Mouse (Mus musculus) mature B cell (primary cell): ENCODE results near the gene Nr2c2.
"Not testable (repeated sequence)": the region's sequence is repeated elsewhere in the genome, so short reads cannot be mapped to it uniquely, and the experiment has no call there.

Experiments
- in situ Hi-C: fragments of 300-500 bp; cut with MboI; formaldehyde crosslinking; loops from 2 replicates; pipeline ENCODE4 v1.14.3; 2019

Nr2c2 gene

GRCm38 (mm10) chr6:92091130-92091591 is at the start of gene Nr2c2:
Gene Nr2c2, plus strand, starts transcription at chr6:92091390.
- in situ Hi-C loops: loop anchor here (10.0 kb wide), 1 partner anchor 124 kb away; the partner anchor contains the start of gene Rbsn

DNA sequence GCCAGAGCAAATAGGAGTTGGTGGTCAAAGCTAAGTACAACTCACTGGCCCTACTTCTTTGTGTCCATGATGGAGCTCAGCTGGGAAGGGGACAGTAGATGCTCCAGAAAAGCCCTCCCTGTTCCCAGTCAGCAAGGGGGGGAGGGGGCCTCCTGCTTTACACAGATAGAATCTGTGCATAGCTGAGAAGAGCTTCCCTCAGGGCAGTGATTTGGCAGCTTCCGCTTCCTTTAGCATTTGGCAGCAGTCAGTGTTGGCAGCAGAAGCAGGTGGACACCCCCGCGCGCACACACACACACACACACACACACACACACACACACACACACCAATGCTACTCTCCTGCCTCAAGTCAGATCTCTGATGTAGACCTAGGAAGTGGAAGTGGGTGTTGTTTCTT is 49.1 kb upstream of the Nr2c2 start:
- in situ Hi-C loops: no loop called here

- in situ Hi-C loops: no loop called here
Measured at GRCm38 (mm10) chr6:92042850-92043249, 48.3 kb upstream of the Nr2c2 start.

DNA sequence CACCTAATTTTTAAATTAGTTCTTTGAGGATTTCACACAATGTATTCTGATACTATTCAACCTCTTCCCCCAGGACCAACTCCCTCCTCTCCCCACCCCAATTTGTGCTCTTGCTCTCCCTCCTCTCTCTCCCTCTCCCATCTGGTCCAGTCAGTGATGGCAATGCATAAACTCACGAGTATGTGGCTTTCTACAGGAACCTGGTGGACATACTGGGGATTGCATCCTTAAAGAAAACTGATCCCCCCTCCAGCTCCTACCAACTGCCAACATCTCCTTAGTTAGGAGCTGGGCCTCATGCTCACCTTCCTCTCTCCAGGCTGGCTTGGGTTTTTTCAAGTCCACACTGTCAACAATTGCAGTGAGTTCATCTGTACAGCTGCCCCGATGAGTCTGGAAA is 33.4 kb upstream of the Nr2c2 start:
- in situ Hi-C loops: no loop called here

- in situ Hi-C loops: no loop called here
Measured at GRCm38 (mm10) chr6:92061725-92062124, 29.5 kb upstream of the Nr2c2 start.

GRCm38 (mm10) chr6:92063452-92063851 is 27.7 kb upstream of the Nr2c2 start:
- in situ Hi-C loops: no loop called here

- in situ Hi-C loops: no loop called here
Measured at GRCm38 (mm10) chr6:92064101-92064500, 27.1 kb upstream of the Nr2c2 start.

DNA sequence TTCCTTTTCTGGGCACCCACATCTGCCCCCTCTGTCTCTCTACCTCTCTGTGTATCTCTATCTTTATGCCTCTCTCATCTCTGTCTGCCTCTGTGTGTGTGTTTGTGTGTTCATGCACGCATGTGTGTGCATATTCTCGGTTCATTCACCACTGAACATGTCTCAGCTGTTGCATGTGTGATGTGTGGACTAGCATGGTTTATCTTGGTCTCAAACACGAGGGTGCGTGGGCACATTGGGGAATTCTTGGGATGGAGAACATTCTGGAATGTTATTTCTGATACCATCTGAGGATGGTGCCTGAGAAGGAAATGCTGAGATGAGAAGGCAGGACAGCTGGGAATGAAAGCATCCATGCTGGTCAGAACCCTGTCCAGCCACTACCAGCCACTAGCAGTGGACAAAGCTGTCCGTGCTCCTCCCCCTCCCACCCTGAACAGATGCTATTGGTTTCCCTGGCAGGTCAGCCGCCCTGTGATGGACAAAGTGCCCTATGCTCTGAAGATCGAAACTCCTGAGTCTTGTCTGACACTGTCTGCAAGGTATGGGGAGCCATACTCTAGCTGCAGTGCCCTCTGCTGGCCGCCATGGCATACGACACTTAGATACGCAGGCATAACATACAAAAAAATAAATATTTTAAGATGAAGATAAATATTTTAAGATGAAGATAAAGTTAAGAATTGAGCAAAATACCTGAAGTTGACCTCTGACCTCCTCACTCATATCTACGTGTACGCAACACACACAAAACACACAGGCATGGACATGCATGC is 25.3 kb upstream of the Nr2c2 start:
- in situ Hi-C loops: no loop called here

DNA sequence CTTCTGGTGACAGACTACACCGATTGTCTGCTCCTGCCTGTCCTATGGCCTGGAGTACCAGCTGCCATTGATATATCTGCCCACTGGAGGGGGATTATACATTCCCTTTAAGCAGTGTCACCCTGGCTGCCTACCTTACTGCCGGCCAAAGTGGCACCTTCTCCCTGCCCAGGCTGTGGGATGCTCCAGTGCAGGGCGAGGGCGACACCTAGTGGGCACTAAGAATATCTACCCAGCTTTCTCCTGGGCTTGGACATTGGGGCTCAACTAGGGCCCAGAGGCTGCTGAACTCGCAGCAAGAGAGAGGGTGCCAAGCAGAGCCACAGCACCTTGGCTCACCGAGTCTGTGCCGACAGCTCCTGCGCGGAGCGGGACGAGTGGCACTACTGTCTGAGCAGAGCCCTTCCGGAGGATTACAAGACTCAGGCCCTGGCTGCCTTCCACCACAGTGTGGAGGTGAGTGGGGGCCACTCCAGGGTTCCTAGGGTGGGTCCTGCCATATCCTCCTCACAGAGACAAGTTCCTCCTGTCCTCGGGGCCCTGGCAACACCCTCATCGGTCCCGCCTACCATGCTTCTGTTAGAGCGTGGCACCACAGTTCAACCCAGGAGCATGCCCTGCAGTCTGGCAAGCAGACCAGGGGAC is 23.9 kb upstream of the Nr2c2 start:
- in situ Hi-C loops: no loop called here

DNA sequence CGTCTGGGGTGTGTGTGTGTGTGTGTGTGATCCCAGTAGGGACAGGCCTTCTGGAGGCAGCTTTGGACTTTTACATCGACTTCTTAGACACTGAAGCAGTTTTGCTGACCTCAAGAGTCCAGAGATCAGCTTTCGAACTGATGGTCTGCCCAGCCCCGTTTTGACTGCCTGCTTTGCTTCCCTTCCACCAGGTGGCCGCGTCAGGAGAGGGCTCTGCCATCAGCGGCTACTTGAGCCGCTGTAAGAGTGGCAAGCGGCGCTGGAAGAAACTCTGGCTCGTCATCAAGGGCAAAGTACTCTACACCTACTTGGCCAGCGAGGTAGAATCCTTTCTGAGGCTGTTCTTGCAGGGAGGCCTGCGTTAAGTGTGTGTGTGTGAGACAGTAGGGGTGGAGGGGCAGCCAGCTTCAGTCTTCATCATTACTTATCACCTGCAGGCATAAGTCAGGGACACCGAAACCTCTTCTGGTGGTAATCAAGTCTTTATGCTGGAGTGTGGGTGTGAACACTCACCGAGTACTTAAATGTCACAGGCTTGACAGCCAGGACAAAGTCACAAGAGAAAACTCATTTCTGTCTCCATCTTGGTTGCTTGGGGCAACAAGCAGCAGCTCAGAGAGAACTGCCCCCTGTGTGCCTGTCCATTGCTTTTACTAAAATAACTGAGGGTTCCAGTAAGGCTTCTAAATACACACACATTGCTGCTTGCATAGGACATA is 19.9 kb upstream of the Nr2c2 start:
- in situ Hi-C loops: no loop called here

DNA sequence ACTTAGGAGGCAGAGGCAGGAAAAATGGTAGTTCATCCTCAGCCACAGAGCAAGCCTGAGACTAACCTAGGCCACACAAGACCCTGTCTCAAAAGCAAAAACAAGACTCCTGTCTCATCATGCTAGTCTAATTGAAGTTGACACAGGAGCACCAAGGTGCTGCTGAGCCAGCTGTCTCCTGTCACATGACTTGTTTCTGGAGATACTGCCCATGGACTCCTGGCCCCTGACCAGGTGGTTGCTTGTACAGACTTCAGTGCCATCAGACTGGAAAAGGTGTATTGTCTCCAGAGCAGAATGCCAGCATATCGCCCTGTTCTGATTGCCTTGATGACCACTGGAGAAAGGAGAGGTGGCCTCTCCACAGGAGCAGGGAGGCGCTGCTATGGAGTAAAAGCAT is 10.5 kb upstream of the Nr2c2 start:
- in situ Hi-C loops: no loop called here

DNA sequence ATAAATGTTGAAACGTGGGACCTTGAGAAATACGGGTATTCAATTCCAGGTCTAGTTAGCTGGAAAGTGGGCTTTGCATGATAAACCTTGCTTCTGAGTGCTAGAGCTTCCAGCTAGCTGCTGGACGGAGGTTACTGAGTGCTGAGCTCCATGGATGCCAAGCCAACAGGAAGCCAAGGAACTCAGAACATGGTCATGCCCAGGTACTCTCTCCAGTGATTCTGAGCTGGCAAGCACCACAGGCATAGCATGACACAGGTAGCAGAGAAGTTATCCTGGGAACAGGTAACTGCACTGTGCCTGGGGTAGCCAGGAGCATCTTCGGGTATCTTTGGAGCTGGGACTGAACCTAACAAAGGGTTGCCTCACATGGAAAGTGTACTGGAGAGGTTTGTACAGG is 8.4 kb upstream of the Nr2c2 start:
- in situ Hi-C loops: no loop called here

GRCm38 (mm10) chr6:92084932-92085331 is 6.3 kb upstream of the Nr2c2 start:
- in situ Hi-C loops: no loop called here

DNA sequence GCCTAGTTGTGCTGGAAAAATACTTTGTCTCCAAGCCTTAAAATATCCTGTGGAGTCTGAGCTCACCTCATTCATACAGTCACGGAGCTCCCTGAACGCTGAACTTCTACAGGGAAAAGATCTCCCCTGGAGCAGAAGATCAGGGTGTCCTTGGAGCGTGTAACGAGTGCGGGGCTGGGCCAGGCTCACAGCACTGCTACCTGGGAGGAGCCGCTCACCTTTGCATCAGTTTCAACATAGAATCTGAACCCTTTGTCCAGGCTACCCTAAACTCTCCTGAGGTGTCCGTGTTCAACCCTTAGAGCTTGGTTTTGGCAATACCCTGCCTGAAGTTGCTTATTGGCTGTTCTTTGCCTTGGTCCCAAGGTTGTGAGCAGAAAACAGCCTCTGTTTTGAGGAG is 2.0 kb upstream of the Nr2c2 start:
- in situ Hi-C loops: not testable (repeated sequence)

DNA sequence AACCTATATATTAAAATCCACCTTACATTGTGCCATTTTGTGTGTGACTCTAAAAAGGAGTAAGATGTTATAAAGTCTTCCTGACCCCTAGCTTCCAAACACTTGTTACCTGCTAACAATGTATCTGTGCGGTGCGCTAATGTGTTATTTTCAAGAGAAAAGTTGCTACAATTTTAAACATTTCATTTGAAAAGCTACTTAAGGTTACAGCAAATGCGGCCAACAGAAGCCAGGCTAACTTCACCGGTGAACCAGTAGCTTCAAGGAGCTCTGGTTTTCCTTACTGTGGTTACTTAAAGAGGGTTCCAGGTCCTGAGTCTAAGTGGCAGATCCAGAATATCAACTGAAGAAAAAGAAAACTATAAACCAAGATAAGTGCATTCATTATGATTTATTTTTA is 1.2 kb upstream of the Nr2c2 start:
- in situ Hi-C loops: loop anchor here (10.0 kb wide), 1 partner anchor 125 kb away; the partner anchor contains the start of gene Rbsn

DNA sequence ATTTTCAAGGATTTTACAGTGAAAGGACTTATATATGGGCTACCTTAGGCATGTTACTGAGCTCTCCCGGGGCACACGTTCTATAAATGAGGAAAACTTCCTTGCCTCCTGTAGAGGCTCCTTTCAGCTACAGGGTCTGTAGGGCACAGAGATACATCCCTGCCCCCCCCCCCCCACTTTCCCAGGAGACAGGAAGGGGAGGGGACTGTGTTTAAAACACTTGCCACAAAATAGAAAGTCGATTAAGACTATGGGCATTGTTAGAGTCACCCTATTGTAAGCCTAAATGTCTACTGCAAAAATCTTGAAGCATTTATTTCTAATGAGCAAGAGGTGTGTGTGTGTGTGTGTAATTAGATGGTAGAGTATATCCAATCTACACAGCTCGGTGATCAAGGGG is 693 bp upstream of the Nr2c2 start:
- in situ Hi-C loops: loop anchor here (10.0 kb wide), 1 partner anchor 124 kb away; the partner anchor contains the start of gene Rbsn

DNA sequence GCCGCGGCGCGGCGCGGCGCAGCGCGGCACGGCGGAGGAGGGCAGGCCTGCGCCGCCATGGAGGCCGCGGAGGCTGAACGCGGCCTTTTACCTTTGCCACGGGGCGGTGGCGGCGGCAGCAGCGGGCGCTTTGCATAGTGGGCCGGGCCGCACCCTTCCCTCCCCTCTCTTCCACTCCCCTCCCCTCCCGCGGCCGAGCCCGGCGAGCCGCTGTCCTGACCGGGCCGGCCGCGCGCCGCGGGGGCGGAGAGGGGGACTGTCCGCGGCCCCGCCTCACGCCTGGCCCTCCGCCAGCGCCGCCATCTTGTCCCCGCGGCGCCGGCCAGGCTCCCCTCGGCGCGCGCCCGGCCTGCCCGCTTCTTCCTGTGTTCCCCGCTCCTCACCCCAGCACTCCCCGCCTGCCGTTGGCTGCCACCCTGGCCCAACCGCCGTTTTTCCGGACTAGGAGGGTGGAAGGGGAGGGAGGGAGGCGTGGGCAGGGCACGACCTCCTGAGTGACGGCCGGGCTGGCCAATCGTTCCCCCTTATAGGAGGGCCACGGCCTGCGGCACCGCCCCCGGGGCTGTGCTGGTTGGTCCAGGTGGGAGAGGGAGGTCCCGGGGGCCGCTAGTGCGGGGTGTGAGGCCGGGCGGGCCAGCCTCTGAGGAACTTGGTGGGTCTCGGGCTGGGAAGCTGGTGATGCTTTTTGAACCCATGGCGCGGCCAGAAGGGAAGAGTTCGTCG is 738 bp downstream of the Nr2c2 start:
- in situ Hi-C loops: loop anchor here (10.0 kb wide), 1 partner anchor 123 kb away; the partner anchor contains the start of gene Rbsn

GRCm38 (mm10) chr6:92092737-92093136 is 1.5 kb downstream of the Nr2c2 start:
- in situ Hi-C loops: loop anchor here (10.0 kb wide), 1 partner anchor 122 kb away; the partner anchor contains the start of gene Rbsn

DNA sequence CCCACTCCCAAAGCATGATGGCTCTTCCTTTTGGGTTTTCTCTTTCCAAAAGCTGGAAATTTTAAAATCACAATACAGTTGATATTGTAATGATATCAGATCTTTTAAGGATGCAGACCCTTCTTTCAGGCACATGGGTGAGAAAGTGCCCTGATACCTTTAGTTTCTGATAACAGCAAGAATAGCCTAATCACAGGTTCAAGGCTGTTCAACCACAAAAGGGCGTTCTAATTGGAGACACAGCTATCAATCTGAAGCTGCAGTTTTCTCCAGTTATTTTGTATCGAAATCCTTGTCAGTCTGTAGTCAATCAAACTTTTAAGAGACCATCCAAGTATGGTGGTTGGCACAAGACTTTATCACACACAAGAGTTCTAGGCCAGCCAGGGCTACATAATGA is 2.7 kb downstream of the Nr2c2 start:
- in situ Hi-C loops: loop anchor here (10.0 kb wide), 1 partner anchor 121 kb away; the partner anchor contains the start of gene Rbsn

- in situ Hi-C loops: no loop called here
Measured at GRCm38 (mm10) chr6:92100679-92101360, 9.6 kb downstream of the Nr2c2 start.

DNA sequence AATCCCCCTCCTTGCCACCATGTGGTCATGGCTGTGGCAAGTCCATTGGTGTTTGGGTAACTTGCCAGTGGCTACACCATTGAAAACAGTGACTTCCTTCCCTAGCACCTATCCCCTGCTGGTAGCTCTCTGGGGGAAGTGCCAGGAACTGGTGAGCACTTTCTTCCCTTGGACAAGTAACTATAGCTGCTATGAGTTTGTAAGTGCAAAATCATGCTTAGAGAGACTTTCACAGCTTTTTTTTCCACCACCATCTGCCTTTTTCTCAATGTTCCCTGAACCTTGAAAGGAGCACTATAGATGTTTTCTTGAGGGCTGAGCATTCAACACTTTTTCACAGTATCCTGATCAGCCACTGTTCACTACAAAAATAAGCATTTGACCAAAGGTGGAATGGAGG is 33.4 kb downstream of the Nr2c2 start:
- in situ Hi-C loops: no loop called here
